Mouse (Mus musculus) liver, embryonic 14.5 days (tissue): Measurements from ENCODE around the gene Me3.

Experiments used
- CTCF ChIP-seq: IDR thresholded peaks from 2 replicates; pipeline ENCODE4 v1.5.1; 2016; ENCODE audit warnings: antibody characterized with exemption, low read depth, control low read depth
- EP300 ChIP-seq: IDR thresholded peaks from 2 replicates; pipeline ENCODE4 v1.6.1; 2016; ENCODE audit warnings: antibody characterized with exemption, low read depth

- TF ChIP-seq CTCF: no peak
- no peak for TF ChIP-seq EP300
Observed at GRCm38 (mm10) chr7:89607329-89607728, 24.9 kb upstream of the Me3 start.
